Mouse (Mus musculus) bone marrow macrophage, adult 2 months (primary cell): ENCODE results near the gene Boll.

Experiments used
- CTCF ChIP-seq: IDR thresholded peaks from 2 replicates; pipeline ENCODE4 v1.5.1; 2012; ENCODE audit warnings: low read depth, mild to moderate bottlenecking, low read length, moderate library complexity
- POLR2A ChIP-seq: IDR thresholded peaks from 2 replicates; pipeline ENCODE4 v1.6.1; 2012; ENCODE audit warnings: mild to moderate bottlenecking, low read depth, low read length, borderline replicate concordance

- TF ChIP-seq CTCF (no peak), POLR2A (no peak)
These were observed 137.0 kb downstream of the Boll start, which contains the start of gene Rftn2 for GRCm38 (mm10) chr1:55226011-55226857.
